In genomic region chr4:149399331-149399910, GRCm38 (mm10) we compare ENCODE assay signal across 11 mouse cellular contexts. TPM values are rescaled to one million over a fixed set of nuclear protein-coding genes. Genes with fewer than 3 reads are reported as not detected.
A peak's percentile ranks its signal among the peaks of the same experiment; 100 is the strongest.
DNase-seq lines count a peak whose midpoint lies in the region; ATAC-seq lines count a peak whose summit lies in the region.
"Had no signal": no experiment of that assay in that cellular context is flagged by ENCODE, and none has a peak within 500 bp of the region (broad histone marks: within the 10 kb centered on the region; RNA-seq: fewer than 3 reads in every experiment).

No protein-coding gene starts in this region.

- no peak for ATAC-seq in neural tube, embryonic 13.5 days (ENCODE audit: low read depth)
- peak; percentile 76 for ATAC-seq in intestine, embryonic 14.5 days (replicated peaks; ENCODE audit: low FRiP score, low TSS enrichment, low read depth)
- ATAC-seq in stomach, embryonic 16.5 days (ENCODE audit: insufficient read depth, low FRiP score), result peak; percentile 52
- no peak for ATAC-seq in forebrain, embryonic 11.5 days (replicated peaks; ENCODE audit: low FRiP score)

- no peaks in the 10 kb centered on the region for H3K9me3 ChIP-seq in neural tube, embryonic 13.5 days
- no peaks in the 10 kb centered on the region for H3K9me3 ChIP-seq in intestine, embryonic 14.5 days (ENCODE audit: control insufficient read depth, low read length)
- no peaks in the 10 kb centered on the region for H3K9me3 ChIP-seq in stomach, embryonic 16.5 days (replicated peaks; ENCODE audit: control insufficient read depth, low read length)
- no peaks in the 10 kb centered on the region for H3K9me3 ChIP-seq in forebrain, embryonic 11.5 days (ENCODE audit: control insufficient read depth, low read length)

- 0 out of 2 replicates have a peak overlapping the region, but pooled peaks have one; percentile 28 for H3K27ac ChIP-seq in neural tube, embryonic 13.5 days (replicated peaks)
- H3K27ac ChIP-seq in intestine, embryonic 14.5 days (ENCODE audit: low read depth), result peak overlapping the region; percentile 40
- H3K27ac ChIP-seq in stomach, embryonic 16.5 days (ENCODE audit: low read length), result peak overlapping the region; percentile 77
- H3K27ac ChIP-seq in forebrain, embryonic 11.5 days (ENCODE audit: low read depth, low read length), result no peak overlapping the region

- H3K27me3 ChIP-seq in neural tube, embryonic 13.5 days, result no peaks in the 10 kb centered on the region
- H3K27me3 ChIP-seq in intestine, embryonic 14.5 days (replicated peaks; ENCODE audit: control insufficient read depth, insufficient read depth, low read length), result no peaks in the 10 kb centered on the region
- H3K27me3 ChIP-seq in stomach, embryonic 16.5 days (ENCODE audit: control insufficient read depth, insufficient read depth, low read length), result no peaks in the 10 kb centered on the region
- no peaks in the 10 kb centered on the region for H3K27me3 ChIP-seq in forebrain, embryonic 11.5 days (ENCODE audit: control insufficient read depth, insufficient read depth, low read length)

- intact Hi-C loops in left cerebral cortex, postnatal 4 days (cut with DNase I), result no loop called here

- no peak overlapping the region for H3K9ac ChIP-seq in neural tube, embryonic 13.5 days
- no peak overlapping the region for H3K9ac ChIP-seq in intestine, embryonic 14.5 days (ENCODE audit: low read length)
- H3K9ac ChIP-seq in stomach, embryonic 16.5 days (ENCODE audit: low read length), result peak overlapping the region; percentile 16; the same call in 1 of the 2 replicates
- H3K9ac ChIP-seq in forebrain, embryonic 11.5 days (ENCODE audit: low read length), result no peak overlapping the region

- H3K4me1 ChIP-seq in neural tube, embryonic 13.5 days (replicated peaks), result peaks cover 38% of the 10 kb centered on the region
- H3K4me1 ChIP-seq in intestine, embryonic 14.5 days (replicated peaks; ENCODE audit: control insufficient read depth, insufficient read depth, low read length), result peaks cover 39% of the 10 kb centered on the region
- peaks cover 58% of the 10 kb centered on the region for H3K4me1 ChIP-seq in stomach, embryonic 16.5 days (ENCODE audit: control insufficient read depth, insufficient read depth, low read length)
- H3K4me1 ChIP-seq in forebrain, embryonic 11.5 days (replicated peaks; ENCODE audit: control insufficient read depth, insufficient read depth, low read length), result 0 out of 2 replicates have a peak, but pooled peaks cover 4% of the 10 kb centered on the region

- H3K4me3 ChIP-seq in neural tube, embryonic 13.5 days, result no peak overlapping the region
- no peak overlapping the region for H3K4me3 ChIP-seq in intestine, embryonic 14.5 days (ENCODE audit: low read depth, low read length)
- no peak overlapping the region for H3K4me3 ChIP-seq in stomach, embryonic 16.5 days (replicated peaks; ENCODE audit: low read length)
- no peak overlapping the region for H3K4me3 ChIP-seq in forebrain, embryonic 11.5 days (ENCODE audit: low read depth, low read length)

- peaks cover 22% of the 10 kb centered on the region for H3K36me3 ChIP-seq in neural tube, embryonic 13.5 days
- H3K36me3 ChIP-seq in intestine, embryonic 14.5 days (ENCODE audit: control insufficient read depth, insufficient read depth, low read length), result peaks cover 13% of the 10 kb centered on the region
- no peaks in the 10 kb centered on the region for H3K36me3 ChIP-seq in stomach, embryonic 16.5 days (ENCODE audit: control insufficient read depth, insufficient read depth, low read length)
- H3K36me3 ChIP-seq in forebrain, embryonic 11.5 days (ENCODE audit: control insufficient read depth, insufficient read depth, low read length), result no peaks in the 10 kb centered on the region

- DNase-seq in adrenal gland, postnatal 10 days, result peak; percentile 22
- DNase-seq in adrenal gland, postnatal 36 days, result no peak
- DNase-seq in neural tube, embryonic 10.5 days (ENCODE audit: extremely low spot score, low spot score), result no peak
- no peak for DNase-seq in intestine, embryonic 14.5 days (ENCODE audit: low spot score)
- no peak for DNase-seq in left cerebral cortex, postnatal 4 days
- no peak for DNase-seq in forebrain, embryonic 11.5 days (ENCODE audit: low spot score)
- DNase-seq: cerebellum, adult 9-10 months; midbrain, embryonic 14.5 days had no signal

- no peak overlapping the region for H3K4me2 ChIP-seq in neural tube, embryonic 13.5 days
- H3K4me2 ChIP-seq in intestine, embryonic 14.5 days (ENCODE audit: low read length), result 0 out of 2 replicates have a peak overlapping the region, but pooled peaks have one; percentile 15
- H3K4me2 ChIP-seq in stomach, embryonic 16.5 days (ENCODE audit: low read depth, low read length), result no peak overlapping the region
- no peak overlapping the region for H3K4me2 ChIP-seq in forebrain, embryonic 11.5 days (ENCODE audit: low read depth, low read length, severe bottlenecking)

- WGBS in neural tube, embryonic 13.5 days, result 64% methylated on average over 4 of the region's 4 CpGs
- WGBS in intestine, embryonic 14.5 days, result 45% methylated on average over 4 of the region's 4 CpGs
- 49% methylated on average over 4 of the region's 4 CpGs for WGBS in stomach, embryonic 16.5 days
- WGBS in forebrain, embryonic 11.5 days, result 72% methylated on average over 4 of the region's 4 CpGs

RNA-seq across cellular contexts. Expression of gene Ube4b, which starts 27.1 kb away (rescaled TPM):
- total RNA-seq in adrenal gland, postnatal 10 days (2021), result 10 to 100 TPM; 73.0 to 80.0 TPM
- 10 to 100 TPM; 65.8 to 85.7 TPM for total RNA-seq in adrenal gland, postnatal 36 days (2021)
- 58.2 and 67.6 TPM in 2 replicates for polyA plus RNA-seq in neural tube, embryonic 13.5 days (2015; fragmentation: Nextera tagmentation; extraction: Ambion mirVana)
- 40.8 and 42.5 TPM in 2 replicates for polyA plus RNA-seq in intestine, embryonic 14.5 days (2014; fragmentation: Nextera tagmentation; extraction: Ambion mirVana)
- 32.7 and 33.5 TPM in 2 replicates for polyA plus RNA-seq in stomach, embryonic 16.5 days (2015; fragmentation: Nextera tagmentation; extraction: Ambion mirVana)
- 100 to 1,000 TPM; 122 to 134 TPM for total RNA-seq in left cerebral cortex, postnatal 4 days (2021)
- 67.0 and 70.6 TPM in 2 replicates for polyA plus RNA-seq in forebrain, embryonic 11.5 days (2014; fragmentation: Nextera tagmentation; extraction: Ambion mirVana)

RNA-seq across cellular contexts. Expression of gene Rbp7, which starts 55.4 kb away (rescaled TPM):
- 100 to 1,000 TPM in 1 of 2 experiments, 10 to 100 TPM in 1; 56.2 to 118 TPM for total RNA-seq in adrenal gland, postnatal 10 days (2021)
- 10 to 100 TPM; 16.5 to 67.6 TPM for total RNA-seq in adrenal gland, postnatal 36 days (2021)
- not detected in 2 replicates for polyA plus RNA-seq in neural tube, embryonic 13.5 days (2015; fragmentation: Nextera tagmentation; extraction: Ambion mirVana)
- 0.63 and 1.5 TPM in 2 replicates for polyA plus RNA-seq in intestine, embryonic 14.5 days (2014; fragmentation: Nextera tagmentation; extraction: Ambion mirVana)
- polyA plus RNA-seq in stomach, embryonic 16.5 days (2015; fragmentation: Nextera tagmentation; extraction: Ambion mirVana), result 4.0 and 4.8 TPM in 2 replicates
- not detected for total RNA-seq in left cerebral cortex, postnatal 4 days (2021)
- polyA plus RNA-seq in forebrain, embryonic 11.5 days (2014; fragmentation: Nextera tagmentation; extraction: Ambion mirVana), result not detected in 2 replicates
- total RNA-seq: layer of hippocampus, postnatal 10 days had no signal

Comparison
In these comparisons a context has a peak if more than half of its experiments do, and no peak if none do; other contexts are left out.
1. ATAC-seq: peak in intestine, embryonic 14.5 days (single experiment) and stomach, embryonic 16.5 days (single experiment); none in neural tube, embryonic 13.5 days (single experiment) and forebrain, embryonic 11.5 days (single experiment).